Mouse (Mus musculus): ENCODE results near the gene Cblb. TPM values are rescaled to one million over a fixed set of nuclear protein-coding genes. Genes with fewer than 3 reads are reported as not detected.

Gene Cblb
- polyA plus RNA-seq (2015; fragmentation: Nextera tagmentation; extraction: Ambion mirVana), result 3.1 and 4.1 TPM in 2 replicates

GRCm38 (mm10) chr16:52031091-52031689 is at the start of gene Cblb:
Gene Cblb (plus strand): TSS chr16:52031225.

